Mouse (Mus musculus): ENCODE results near the gene Exosc5. TPM values are rescaled to one million over a fixed set of nuclear protein-coding genes. Genes with fewer than 3 reads are reported as not detected.

Exosc5 gene
- total RNA-seq, 2 experiments from 2014 or later, result 5.4 to 10.1 TPM

Other genes starting within 250 kb of the Exosc5 start
- gene Cxcl17, start 246.3 kb upstream of the Exosc5 start, total RNA-seq (2015; ENCODE audit: low replicate concordance), result not detected in 2 replicates
- not detected in 2 replicates for gene Cxcl17, start 246.3 kb upstream of the Exosc5 start, total RNA-seq (2017; ENCODE audit: low replicate concordance)
- gene Ceacam1, start 181.6 kb upstream of the Exosc5 start, total RNA-seq (2015; ENCODE audit: low replicate concordance), result 72.6 and 100 TPM in 2 replicates
- 14.9 and 27.1 TPM in 2 replicates for gene Ceacam1, start 181.6 kb upstream of the Exosc5 start, total RNA-seq (2017; ENCODE audit: low replicate concordance)
- 0.38 TPM in 1 of 2 replicates, not detected in the other for gene Ceacam2, start 119.3 kb upstream of the Exosc5 start, total RNA-seq (2015; ENCODE audit: low replicate concordance)
- not detected in 2 replicates for gene Ceacam2, start 119.3 kb upstream of the Exosc5 start, total RNA-seq (2017; ENCODE audit: low replicate concordance)
- not detected in 2 replicates for gene Erich4, start 43.3 kb upstream of the Exosc5 start, total RNA-seq (2015; ENCODE audit: low replicate concordance)
- gene Erich4, start 43.3 kb upstream of the Exosc5 start, total RNA-seq (2017; ENCODE audit: low replicate concordance), result not detected in 2 replicates
- gene Dmac2, start 39.8 kb upstream of the Exosc5 start, total RNA-seq (2015; ENCODE audit: low replicate concordance), result 4.6 and 7.3 TPM in 2 replicates
- gene Dmac2, start 39.8 kb upstream of the Exosc5 start, total RNA-seq (2017; ENCODE audit: low replicate concordance), result 2.5 and 4.1 TPM in 2 replicates
- gene B3gnt8, start 32.5 kb upstream of the Exosc5 start, total RNA-seq (2015; ENCODE audit: low replicate concordance), result 1.9 and 2.5 TPM in 2 replicates
- 0.98 and 5.8 TPM in 2 replicates for gene B3gnt8, start 32.5 kb upstream of the Exosc5 start, total RNA-seq (2017; ENCODE audit: low replicate concordance)
- 2.5 and 17.9 TPM in 2 replicates for gene Bckdha, start 183 bp upstream of the Exosc5 start, total RNA-seq (2015; ENCODE audit: low replicate concordance)
- gene Bckdha, start 183 bp upstream of the Exosc5 start, total RNA-seq (2017; ENCODE audit: low replicate concordance), result 4.3 and 5.2 TPM in 2 replicates
- gene Tmem91, start 16.0 kb downstream of the Exosc5 start, total RNA-seq (2015; ENCODE audit: low replicate concordance), result 0.96 TPM in 1 of 2 replicates, not detected in the other
- gene Tmem91, start 16.0 kb downstream of the Exosc5 start, total RNA-seq (2017; ENCODE audit: low replicate concordance), result 0.09 TPM in 1 of 2 replicates, not detected in the other
- gene B9d2, start 21.6 kb downstream of the Exosc5 start, total RNA-seq (2015; ENCODE audit: low replicate concordance), result 7.5 and 8.1 TPM in 2 replicates
- gene B9d2, start 21.6 kb downstream of the Exosc5 start, total RNA-seq (2017; ENCODE audit: low replicate concordance), result 0.60 and 5.6 TPM in 2 replicates
- 64.9 and 68.1 TPM in 2 replicates for gene Tgfb1, start 27.8 kb downstream of the Exosc5 start, total RNA-seq (2015; ENCODE audit: low replicate concordance)
- 11.2 and 12.0 TPM in 2 replicates for gene Tgfb1, start 27.8 kb downstream of the Exosc5 start, total RNA-seq (2017; ENCODE audit: low replicate concordance)
- 19.0 and 22.3 TPM in 2 replicates for gene Ccdc97, start 59.9 kb downstream of the Exosc5 start, total RNA-seq (2015; ENCODE audit: low replicate concordance)
- 14.7 and 17.7 TPM in 2 replicates for gene Ccdc97, start 59.9 kb downstream of the Exosc5 start, total RNA-seq (2017; ENCODE audit: low replicate concordance)
- gene Hnrnpul1, start 95.6 kb downstream of the Exosc5 start, total RNA-seq (2015; ENCODE audit: low replicate concordance), result 45.2 and 59.1 TPM in 2 replicates
- 79.3 and 99.9 TPM in 2 replicates for gene Hnrnpul1, start 95.6 kb downstream of the Exosc5 start, total RNA-seq (2017; ENCODE audit: low replicate concordance)
- 28.2 and 35.7 TPM in 2 replicates for gene Axl, start 129.5 kb downstream of the Exosc5 start, total RNA-seq (2015; ENCODE audit: low replicate concordance)
- 20.2 and 22.2 TPM in 2 replicates for gene Axl, start 129.5 kb downstream of the Exosc5 start, total RNA-seq (2017; ENCODE audit: low replicate concordance)
- gene Cyp2s1, start 157.7 kb downstream of the Exosc5 start, total RNA-seq (2015; ENCODE audit: low replicate concordance), result not detected in 2 replicates
- not detected in 2 replicates for gene Cyp2s1, start 157.7 kb downstream of the Exosc5 start, total RNA-seq (2017; ENCODE audit: low replicate concordance)
- not detected in 2 replicates for gene Cyp2b10, start 238.5 kb downstream of the Exosc5 start, total RNA-seq (2015; ENCODE audit: low replicate concordance)
- not detected in 2 replicates for gene Cyp2b10, start 238.5 kb downstream of the Exosc5 start, total RNA-seq (2017; ENCODE audit: low replicate concordance)

Measured in erythroblast, adult 5-6 weeks (primary cell).